Mouse (Mus musculus): ENCODE measurements around the gene Crim1. TPM values are rescaled to one million over a fixed set of nuclear protein-coding genes. Genes with fewer than 3 reads are reported as not detected.

Gene Crim1
- polyA plus RNA-seq, 1 experiment from 2014 or later = 5.2 TPM

- no peak overlapping the region for H3K9ac ChIP-seq
- no peaks in the 10 kb centered on the region for H3K27me3 ChIP-seq (replicated peaks)
- no peak overlapping the region for H3K4me2 ChIP-seq
- ATAC-seq (ENCODE audit: insufficient read depth, low FRiP score, low read depth) = no peak
- H3K4me1 ChIP-seq = peaks cover 3% of the 10 kb centered on the region; the same call in 1 of the 2 replicates
- H3K4me3 ChIP-seq (replicated peaks) = no peak overlapping the region
- WGBS = 71% methylated on average over 7 of the region's 7 CpGs
- H3K27ac ChIP-seq = no peak overlapping the region
- H3K36me3 ChIP-seq = no peaks in the 10 kb centered on the region
- H3K9me3 ChIP-seq = no peaks in the 10 kb centered on the region
Observed at GRCm38 (mm10) chr17:78295979-78296378, 95.9 kb downstream of the Crim1 start.

DNA sequence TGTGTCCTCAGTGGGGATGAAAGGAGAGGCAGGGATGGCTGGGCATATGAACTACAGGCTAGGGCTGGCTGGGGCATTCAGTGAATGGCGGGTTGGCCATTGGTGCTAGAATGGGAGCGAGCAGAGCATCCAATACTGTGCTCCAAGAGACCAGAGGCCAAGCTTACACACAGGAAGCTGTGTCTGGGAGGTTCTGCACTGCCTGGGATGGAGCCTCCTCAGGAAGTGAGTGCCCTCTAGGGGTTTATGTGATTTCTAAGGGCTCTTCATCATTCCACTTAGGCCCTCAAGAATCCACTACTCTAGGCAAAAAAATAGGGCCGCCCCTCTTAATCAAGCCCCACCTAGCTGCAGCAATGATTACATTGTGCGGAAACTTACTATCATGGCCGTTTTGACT, 98.1 kb downstream of the Crim1 start:
- Histone ChIP-seq H3K9ac (no peak overlapping the region), H3K27me3 (replicated peaks) (no peaks in the 10 kb centered on the region), H3K4me2 (no peak overlapping the region), H3K36me3 (no peaks in the 10 kb centered on the region), H3K27ac (no peak overlapping the region), H3K4me1 (peaks cover 3% of the 10 kb centered on the region; the same call in 1 of the 2 replicates), H3K9me3 (no peaks in the 10 kb centered on the region), H3K4me3 (replicated peaks) (no peak overlapping the region)
- ATAC-seq (ENCODE audit: insufficient read depth, low FRiP score, low read depth) = 0 out of 2 replicates have a peak, but pooled peaks have one; percentile 36
- 73% methylated on average over 5 of the region's 5 CpGs for WGBS

DNA sequence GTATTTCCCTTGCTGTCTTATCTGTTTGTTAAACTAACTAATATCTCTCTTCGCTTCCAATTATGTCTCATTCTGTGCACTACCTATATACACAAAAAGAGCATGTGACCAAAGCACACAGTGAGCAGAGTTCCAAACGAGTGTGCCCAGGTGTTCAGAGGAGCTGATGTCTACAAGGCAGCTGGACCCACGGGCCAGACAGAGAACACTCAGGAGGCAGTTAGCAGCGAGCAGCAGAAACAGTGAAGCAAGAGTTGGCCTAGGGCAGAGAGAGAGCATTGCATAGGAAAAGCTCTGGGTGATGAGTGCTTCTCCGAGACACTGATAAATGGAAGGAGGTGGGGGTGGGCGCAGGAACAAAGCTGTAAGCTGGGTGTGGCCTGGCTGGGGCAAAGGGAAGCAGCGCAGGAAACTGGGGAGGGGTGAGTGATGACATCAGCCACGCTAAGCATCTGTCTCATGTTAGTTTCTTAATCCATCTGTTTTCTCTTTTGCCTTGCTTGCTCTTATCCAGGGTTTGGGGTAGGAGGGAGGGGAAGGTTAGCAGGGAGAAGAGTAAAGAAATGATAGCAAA, 99.0 kb downstream of the Crim1 start:
- Histone ChIP-seq H3K9me3 (no peaks in the 10 kb centered on the region), H3K27me3 (replicated peaks) (no peaks in the 10 kb centered on the region), H3K9ac (no peak overlapping the region), H3K36me3 (no peaks in the 10 kb centered on the region), H3K4me3 (replicated peaks) (no peak overlapping the region), H3K4me1 (peaks cover 3% of the 10 kb centered on the region; the same call in 1 of the 2 replicates), H3K4me2 (no peak overlapping the region), H3K27ac (no peak overlapping the region)
- 25% methylated on average over 8 of the region's 8 CpGs for WGBS
- no peak; the same call in 1 of the 2 replicates for ATAC-seq (ENCODE audit: insufficient read depth, low FRiP score, low read depth)

GRCm38 (mm10) chr17:78303053-78303452, 103.0 kb downstream of the Crim1 start:
- Histone ChIP-seq H3K4me2 (no peak overlapping the region), H3K4me3 (replicated peaks) (no peak overlapping the region), H3K36me3 (0 out of 2 replicates have a peak, but pooled peaks cover 2% of the 10 kb centered on the region), H3K9ac (no peak overlapping the region), H3K4me1 (0 out of 2 replicates have a peak, but pooled peaks cover 3% of the 10 kb centered on the region), H3K27ac (no peak overlapping the region), H3K9me3 (no peaks in the 10 kb centered on the region), H3K27me3 (replicated peaks) (no peaks in the 10 kb centered on the region)
- peak; percentile 60; the same call in 1 of the 2 replicates for ATAC-seq (ENCODE audit: insufficient read depth, low FRiP score, low read depth)
- WGBS = 78% methylated on average over 2 of the region's 2 CpGs

DNA sequence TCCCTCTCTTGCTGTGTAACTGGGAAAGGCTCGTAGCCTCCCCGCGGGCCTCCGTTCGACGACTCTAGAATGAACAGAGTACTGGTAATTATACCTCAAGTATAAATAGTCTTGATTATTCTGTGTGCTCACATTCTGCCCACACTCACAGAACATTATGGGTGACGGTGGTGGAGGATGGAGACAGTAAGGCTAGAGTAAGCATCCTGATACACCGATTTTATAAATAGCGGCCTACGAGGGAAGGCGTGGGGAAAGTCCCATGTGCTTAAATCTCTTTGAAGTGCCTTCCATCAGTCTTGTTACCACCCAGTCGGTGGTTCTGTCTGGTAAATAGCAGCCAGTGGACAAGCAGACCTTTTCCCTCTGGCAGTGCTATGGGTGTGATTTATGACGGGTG, 104.0 kb downstream of the Crim1 start:
- Histone ChIP-seq H3K9me3 (no peaks in the 10 kb centered on the region), H3K4me1 (0 out of 2 replicates have a peak, but pooled peaks cover 1% of the 10 kb centered on the region), H3K27me3 (replicated peaks) (no peaks in the 10 kb centered on the region), H3K9ac (no peak overlapping the region), H3K27ac (no peak overlapping the region), H3K36me3 (0 out of 2 replicates have a peak, but pooled peaks cover 2% of the 10 kb centered on the region), H3K4me2 (no peak overlapping the region), H3K4me3 (replicated peaks) (no peak overlapping the region)
- no peak for ATAC-seq (ENCODE audit: insufficient read depth, low FRiP score, low read depth)
- 85% methylated on average over 13 of the region's 13 CpGs for WGBS

- Histone ChIP-seq H3K27me3 (replicated peaks) (no peaks in the 10 kb centered on the region), H3K27ac (no peak overlapping the region), H3K9ac (no peak overlapping the region), H3K4me2 (no peak overlapping the region), H3K9me3 (no peaks in the 10 kb centered on the region), H3K4me3 (replicated peaks) (no peak overlapping the region), H3K36me3 (0 out of 2 replicates have a peak, but pooled peaks cover 2% of the 10 kb centered on the region), H3K4me1 (no peaks in the 10 kb centered on the region)
- ATAC-seq (ENCODE audit: insufficient read depth, low FRiP score, low read depth) = peak; percentile 67; the same call in 1 of the 2 replicates
- 85% methylated on average over 9 of the region's 9 CpGs for WGBS
Observed at GRCm38 (mm10) chr17:78306434-78306833, 106.4 kb downstream of the Crim1 start.

DNA sequence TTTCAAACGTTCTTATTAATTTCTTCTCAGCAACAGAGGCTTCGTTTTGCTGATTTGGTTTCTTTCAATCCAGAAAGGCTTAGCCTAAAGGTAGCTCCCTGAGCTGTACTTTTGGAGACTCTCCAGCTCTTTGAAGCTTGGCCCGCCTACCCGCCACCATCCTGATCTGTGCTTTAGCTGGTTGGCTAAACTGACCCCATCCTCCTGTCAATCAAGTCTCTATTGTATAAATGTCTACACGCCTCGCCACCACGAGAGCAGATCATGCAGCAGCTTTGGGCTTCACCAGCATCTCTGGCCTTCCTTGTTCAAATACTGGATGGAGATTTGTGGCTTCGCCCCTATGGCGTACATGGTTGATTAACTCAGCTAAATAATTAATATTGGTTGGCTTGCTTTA, 108.2 kb downstream of the Crim1 start:
- Histone ChIP-seq H3K27ac (no peak overlapping the region), H3K4me2 (no peak overlapping the region), H3K9me3 (no peaks in the 10 kb centered on the region), H3K4me3 (replicated peaks) (no peak overlapping the region), H3K4me1 (no peaks in the 10 kb centered on the region), H3K27me3 (replicated peaks) (no peaks in the 10 kb centered on the region), H3K36me3 (0 out of 2 replicates have a peak, but pooled peaks cover 2% of the 10 kb centered on the region), H3K9ac (no peak overlapping the region)
- WGBS = 84% methylated on average over 9 of the region's 9 CpGs
- ATAC-seq (ENCODE audit: insufficient read depth, low FRiP score, low read depth) = no peak

GRCm38 (mm10) chr17:78313006-78313405, 113.0 kb downstream of the Crim1 start:
- H3K36me3 ChIP-seq = no peaks in the 10 kb centered on the region
- H3K27me3 ChIP-seq (replicated peaks) = no peaks in the 10 kb centered on the region
- no peaks in the 10 kb centered on the region for H3K4me1 ChIP-seq
- H3K9me3 ChIP-seq = no peaks in the 10 kb centered on the region
- no peak overlapping the region for H3K27ac ChIP-seq
- H3K4me3 ChIP-seq (replicated peaks) = no peak overlapping the region
- H3K9ac ChIP-seq = no peak overlapping the region
- 92% methylated on average over 12 of the region's 12 CpGs for WGBS
- no peak overlapping the region for H3K4me2 ChIP-seq
- no peak for ATAC-seq (ENCODE audit: insufficient read depth, low FRiP score, low read depth)

GRCm38 (mm10) chr17:78313612-78314011, 113.6 kb downstream of the Crim1 start:
- Histone ChIP-seq H3K9ac (no peak overlapping the region), H3K4me1 (no peaks in the 10 kb centered on the region), H3K4me3 (replicated peaks) (no peak overlapping the region), H3K9me3 (no peaks in the 10 kb centered on the region), H3K27ac (no peak overlapping the region), H3K4me2 (no peak overlapping the region), H3K27me3 (replicated peaks) (no peaks in the 10 kb centered on the region), H3K36me3 (no peaks in the 10 kb centered on the region)
- WGBS = 79% methylated on average over 5 of the region's 5 CpGs
- no peak for ATAC-seq (ENCODE audit: insufficient read depth, low FRiP score, low read depth)

DNA sequence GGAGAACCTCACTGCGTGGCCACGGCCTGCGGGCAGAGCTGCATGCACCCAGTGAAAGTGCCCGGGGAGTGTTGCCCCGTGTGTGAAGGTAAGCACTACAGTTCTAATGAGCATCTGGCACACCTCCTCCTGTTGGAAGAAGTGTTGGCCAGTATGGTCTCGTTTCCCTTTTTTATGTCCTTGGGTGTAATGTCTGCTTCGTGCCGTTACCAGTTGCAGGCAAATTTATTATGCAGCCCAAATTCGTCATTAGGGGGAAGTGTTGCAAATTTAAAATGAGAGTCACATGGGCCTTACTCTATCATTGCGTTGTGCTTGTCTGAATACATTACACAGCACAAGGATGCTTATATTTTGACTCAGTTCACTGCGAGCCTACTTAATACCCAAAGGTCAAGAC, 115.6 kb downstream of the Crim1 start:
- no peak overlapping the region for H3K9ac ChIP-seq
- no peaks in the 10 kb centered on the region for H3K9me3 ChIP-seq
- H3K4me3 ChIP-seq (replicated peaks) = no peak overlapping the region
- no peak for ATAC-seq (ENCODE audit: insufficient read depth, low FRiP score, low read depth)
- no peaks in the 10 kb centered on the region for H3K36me3 ChIP-seq
- H3K27ac ChIP-seq = no peak overlapping the region
- H3K27me3 ChIP-seq (replicated peaks) = no peaks in the 10 kb centered on the region
- 92% methylated on average over 11 of the region's 11 CpGs for WGBS
- H3K4me1 ChIP-seq = no peaks in the 10 kb centered on the region
- H3K4me2 ChIP-seq = no peak overlapping the region

DNA sequence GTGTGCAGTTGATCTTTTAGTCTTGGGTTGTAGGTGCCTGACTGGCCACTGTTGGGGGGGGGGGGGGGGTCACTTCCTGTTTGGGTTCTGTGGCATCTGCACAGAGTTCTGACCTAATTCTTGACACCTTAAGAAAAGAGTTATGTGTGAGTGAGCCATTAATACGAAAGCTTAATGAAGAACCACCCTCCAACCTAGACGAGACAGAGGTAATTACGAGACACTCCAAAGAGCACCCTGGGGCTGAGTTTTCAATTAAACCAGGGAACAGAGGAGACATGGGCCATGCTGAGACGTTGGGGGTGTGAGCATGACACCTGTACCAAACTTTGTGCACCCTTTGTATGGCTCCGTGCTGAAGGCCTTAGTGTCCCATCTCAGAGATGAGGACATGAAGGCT, 117.3 kb downstream of the Crim1 start:
- Histone ChIP-seq H3K27me3 (replicated peaks) (no peaks in the 10 kb centered on the region), H3K36me3 (no peaks in the 10 kb centered on the region), H3K9me3 (no peaks in the 10 kb centered on the region), H3K4me1 (peaks cover 2% of the 10 kb centered on the region), H3K27ac (no peak overlapping the region), H3K4me3 (replicated peaks) (no peak overlapping the region), H3K9ac (no peak overlapping the region), H3K4me2 (no peak overlapping the region)
- no peak for ATAC-seq (ENCODE audit: insufficient read depth, low FRiP score, low read depth)
- 90% methylated on average over 5 of the region's 5 CpGs for WGBS

GRCm38 (mm10) chr17:78318810-78319209, 118.8 kb downstream of the Crim1 start:
- Histone ChIP-seq H3K9me3 (no peaks in the 10 kb centered on the region), H3K27ac (no peak overlapping the region), H3K4me1 (peaks cover 4% of the 10 kb centered on the region), H3K4me2 (no peak overlapping the region), H3K9ac (no peak overlapping the region), H3K27me3 (replicated peaks) (no peaks in the 10 kb centered on the region), H3K4me3 (replicated peaks) (no peak overlapping the region), H3K36me3 (no peaks in the 10 kb centered on the region)
- ATAC-seq (ENCODE audit: insufficient read depth, low FRiP score, low read depth) = no peak
- 80% methylated on average over 3 of the region's 3 CpGs for WGBS

All from stomach, embryonic 15.5 days (tissue).